Mouse (Mus musculus): Measurements from ENCODE around the gene Pltp.

Gene Pltp

DNA sequence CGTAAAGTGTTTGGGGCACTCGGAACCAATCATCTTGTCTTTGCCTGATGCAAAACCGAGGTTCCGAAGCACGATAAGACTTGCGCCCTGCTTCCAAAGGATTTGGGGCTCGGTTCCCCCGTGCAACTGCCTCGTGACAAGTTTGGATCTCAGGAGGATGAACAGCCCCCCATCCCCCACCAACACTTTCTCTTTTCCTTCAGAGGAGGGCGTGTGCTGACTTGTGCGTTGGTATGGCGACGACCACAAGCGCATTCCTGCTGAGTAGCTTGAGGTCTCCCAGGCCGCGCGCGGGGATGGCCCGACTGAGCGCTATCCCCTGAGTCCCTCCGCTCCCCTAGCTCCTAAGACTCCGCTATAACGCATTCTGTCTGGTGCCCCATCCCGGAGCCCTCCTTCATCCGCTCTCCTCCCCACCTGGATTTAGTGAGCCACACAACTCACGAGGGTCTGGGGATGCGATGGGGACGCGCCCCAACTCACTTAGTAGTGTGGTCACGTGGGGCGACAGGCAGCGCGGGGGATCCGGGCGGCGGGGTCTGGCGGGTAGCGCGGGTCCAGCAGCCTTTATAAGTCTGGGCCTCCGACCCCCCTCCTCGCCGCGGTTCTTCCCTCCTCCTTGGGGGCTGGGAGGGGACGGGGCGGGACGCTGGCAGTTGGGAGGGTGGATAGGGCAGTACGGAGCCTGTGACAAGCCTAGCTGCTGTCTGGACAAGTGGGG is at the start of gene Pltp:
Gene Pltp (minus strand): TSS at position 611 of the 721 bp plus-strand sequence.
- in situ Hi-C loops (cut with MboI; ENCODE audit: unreplicated experiment in 2 of 2), result no loop called here

DNA sequence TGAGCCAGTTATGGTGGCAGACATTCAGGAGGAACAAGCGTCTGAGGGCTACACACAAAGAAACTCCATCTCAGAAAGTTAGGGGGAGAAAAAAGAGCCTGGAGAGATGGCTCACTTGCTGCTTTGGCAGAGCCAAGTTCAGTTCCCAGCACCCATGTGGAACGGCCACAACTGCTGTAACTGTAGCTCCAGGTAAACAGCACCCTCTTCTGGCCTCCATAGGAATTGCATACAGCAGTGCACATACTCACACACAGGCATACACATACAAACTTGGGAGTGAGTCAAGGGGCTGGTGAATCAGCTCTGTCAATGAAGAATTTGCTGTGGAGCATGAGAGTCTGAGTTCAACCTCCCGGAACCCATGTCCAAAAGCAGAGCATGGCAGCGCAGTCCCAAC is 48.6 kb upstream of the Pltp start:
- in situ Hi-C loops (cut with MboI; ENCODE audit: unreplicated experiment in 2 of 2), result loop anchor here in 1 of 2 experiments (5.0 kb wide), 1 partner anchor 74 kb away; the partner anchor contains the start of genes Ctsa and Neurl2

DNA sequence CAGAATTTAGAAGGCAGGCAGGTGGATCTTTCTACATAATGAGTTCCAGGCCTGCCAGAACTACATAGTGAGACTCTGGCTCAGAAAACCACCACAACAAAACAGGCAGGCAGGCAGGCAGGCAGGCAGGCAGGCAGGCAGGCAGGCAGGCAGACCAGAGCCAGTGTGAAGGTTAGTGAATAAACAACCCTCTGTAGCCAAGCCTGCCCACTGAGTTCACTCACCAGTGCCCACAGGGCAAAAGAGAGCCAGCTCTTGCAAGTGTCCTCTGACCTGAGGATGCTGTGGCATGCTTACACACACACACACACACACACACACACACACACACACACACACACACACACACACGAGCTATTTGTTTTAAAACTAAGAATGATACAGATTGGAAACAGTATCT is 46.0 kb upstream of the Pltp start:
- in situ Hi-C loops (cut with MboI; ENCODE audit: unreplicated experiment in 2 of 2), result no loop called here

DNA sequence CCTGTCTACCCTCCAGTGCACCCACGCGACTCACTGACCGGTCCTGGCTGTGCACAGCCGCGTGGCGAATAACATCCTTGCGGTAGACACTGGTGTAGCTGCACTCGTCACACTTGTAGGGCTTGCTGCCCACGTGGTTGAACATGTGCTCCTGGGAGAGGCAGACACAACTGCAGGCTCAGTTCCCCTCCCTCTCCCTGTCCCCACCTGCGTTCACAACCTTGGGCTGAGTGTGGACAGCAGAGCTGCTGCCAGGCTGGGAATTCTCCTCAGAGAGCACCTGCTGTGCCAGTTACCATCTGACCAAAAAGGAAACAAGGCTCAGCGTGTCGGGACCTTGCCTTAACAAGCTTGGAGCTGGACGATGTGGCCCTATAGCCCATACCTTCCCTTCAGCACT is 43.9 kb upstream of the Pltp start:
- in situ Hi-C loops (cut with MboI; ENCODE audit: unreplicated experiment in 2 of 2), result no loop called here

DNA sequence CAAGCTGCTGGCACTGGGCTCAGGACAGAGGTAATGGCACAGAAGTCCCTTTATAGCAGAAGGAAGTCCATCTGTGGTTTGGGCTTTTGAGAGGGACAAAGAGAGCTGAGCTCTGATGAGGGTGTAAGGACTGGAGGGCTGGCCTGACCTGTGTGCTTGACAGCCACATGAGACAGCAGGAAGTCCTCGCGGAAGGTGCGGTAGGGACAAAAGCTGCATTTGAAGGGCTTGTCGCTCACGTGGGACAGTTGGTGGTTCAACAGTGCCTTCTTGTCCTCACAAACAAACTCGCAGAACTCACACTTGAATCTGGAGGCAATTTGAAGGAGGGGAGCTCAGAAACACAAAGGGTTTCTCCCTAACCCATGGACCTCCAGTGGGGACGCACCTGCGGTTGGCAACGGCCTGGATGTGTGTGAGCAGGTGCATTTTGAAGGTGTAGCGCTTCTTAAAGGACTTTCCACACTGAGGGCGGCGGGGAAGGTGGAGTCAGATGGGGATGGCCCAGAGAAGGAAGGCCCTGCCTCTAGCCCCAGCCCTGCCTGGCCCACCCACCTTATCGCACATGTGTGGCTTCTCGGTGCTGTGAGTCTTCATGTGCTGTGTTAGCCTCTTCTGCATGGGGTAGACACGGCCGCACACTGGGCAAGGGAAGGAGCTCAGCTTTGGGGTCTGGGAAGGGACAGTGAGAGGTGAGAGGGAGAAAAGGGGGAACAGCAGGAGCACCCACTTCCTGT is 42.4 kb upstream of the Pltp start:
- in situ Hi-C loops (cut with MboI; ENCODE audit: unreplicated experiment in 2 of 2), result no loop called here

DNA sequence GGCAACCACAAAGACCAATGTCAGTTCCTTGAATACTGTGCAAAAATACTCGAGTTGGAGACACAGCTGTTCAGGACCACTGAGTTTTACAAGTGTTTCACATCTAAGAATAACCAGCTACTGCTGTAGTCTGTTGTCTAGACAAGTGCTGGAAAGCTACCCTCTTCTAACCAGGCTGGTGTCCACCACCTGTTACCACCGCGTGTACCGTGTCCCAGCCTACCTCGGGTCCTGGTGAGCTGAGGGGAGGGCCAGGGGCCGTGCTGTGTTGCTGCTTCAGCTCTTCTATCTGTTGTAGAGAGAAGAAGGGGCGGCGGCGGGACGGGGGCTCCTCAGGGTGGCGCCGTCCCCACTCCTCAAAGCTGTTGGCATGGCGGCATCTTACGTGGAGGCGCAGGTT is 41.5 kb upstream of the Pltp start:
- in situ Hi-C loops (cut with MboI; ENCODE audit: unreplicated experiment in 2 of 2), result no loop called here

DNA sequence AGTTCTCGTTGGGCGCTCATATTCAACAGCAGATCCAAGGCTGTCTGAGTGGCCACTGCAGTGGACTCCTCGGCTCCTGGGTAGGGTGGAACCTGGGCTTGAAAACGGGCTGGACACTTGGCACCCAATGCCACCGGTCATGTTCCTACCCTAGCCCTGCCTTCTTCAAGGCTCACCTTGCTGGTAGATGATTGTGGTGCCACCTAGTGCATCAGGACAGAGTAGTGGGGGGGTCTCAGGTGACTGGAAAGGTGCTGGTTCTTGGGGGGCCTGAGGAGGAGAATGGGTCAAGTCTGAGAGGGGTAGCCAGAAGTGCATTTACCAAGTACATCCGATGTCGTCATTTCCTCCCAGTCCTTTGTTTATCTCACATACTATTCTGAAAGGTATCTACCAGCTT is 40.5 kb upstream of the Pltp start:
- in situ Hi-C loops (cut with MboI; ENCODE audit: unreplicated experiment in 2 of 2), result no loop called here

DNA sequence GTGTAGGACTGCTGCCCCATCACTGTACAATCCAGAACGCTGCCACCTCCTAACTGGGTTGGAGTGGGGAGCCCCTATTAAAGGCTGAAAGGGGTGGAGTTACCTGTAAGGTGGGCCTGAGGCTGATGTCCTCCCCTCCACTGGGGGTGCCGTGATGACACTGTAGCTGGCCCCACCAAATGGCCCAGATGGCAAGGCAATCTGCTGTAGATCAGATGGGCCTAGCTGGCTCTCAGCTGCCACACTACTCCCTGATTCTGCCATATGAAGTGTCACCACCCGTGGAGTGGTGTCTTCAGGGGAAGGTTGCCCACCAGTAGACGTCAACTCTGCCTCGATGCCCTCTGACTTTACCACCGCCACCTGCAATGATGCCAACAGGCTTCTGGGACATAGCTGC is 38.4 kb upstream of the Pltp start:
- in situ Hi-C loops (cut with MboI; ENCODE audit: unreplicated experiment in 2 of 2), result no loop called here

DNA sequence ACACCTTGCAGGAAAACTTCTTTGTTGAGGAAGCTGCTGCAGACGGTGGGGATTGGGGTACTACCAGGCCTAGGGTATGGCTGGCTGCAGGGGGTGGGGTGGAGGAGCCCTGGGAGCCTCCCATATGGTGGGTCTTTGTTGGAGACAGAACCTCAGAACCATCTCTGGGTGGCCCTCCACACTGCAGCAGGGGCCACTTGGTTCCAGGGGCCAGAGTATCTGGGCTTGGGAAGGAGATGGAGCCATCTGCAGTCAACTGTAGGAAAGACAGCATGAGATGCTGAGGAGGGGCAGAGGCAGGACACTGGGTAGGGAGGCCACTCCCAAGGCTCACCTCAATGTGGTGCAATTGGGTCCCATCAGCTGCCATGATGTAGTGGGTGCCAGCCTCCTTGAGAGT is 37.1 kb upstream of the Pltp start:
- in situ Hi-C loops (cut with MboI; ENCODE audit: unreplicated experiment in 2 of 2), result no loop called here

DNA sequence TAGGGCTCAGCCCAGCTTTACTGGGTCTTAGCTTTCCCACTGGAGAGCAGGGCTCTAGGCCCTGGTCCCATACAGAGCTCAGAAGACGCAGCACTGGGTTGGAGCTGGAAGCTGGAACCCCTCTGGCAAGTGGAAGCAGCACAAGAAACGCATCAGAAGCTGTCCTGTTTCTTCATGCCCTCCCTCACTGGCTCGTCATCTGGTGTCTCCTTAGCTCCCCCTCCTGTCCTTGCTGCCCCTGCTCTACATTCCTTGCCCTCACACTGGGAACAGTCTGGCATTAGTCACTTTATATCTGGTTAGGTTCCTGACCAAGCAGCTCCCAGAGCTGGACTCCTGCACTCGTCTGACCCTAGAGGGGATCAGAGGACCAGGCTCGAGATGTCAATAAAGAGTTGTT is 36.5 kb upstream of the Pltp start:
- in situ Hi-C loops (cut with MboI; ENCODE audit: unreplicated experiment in 2 of 2), result no loop called here

DNA sequence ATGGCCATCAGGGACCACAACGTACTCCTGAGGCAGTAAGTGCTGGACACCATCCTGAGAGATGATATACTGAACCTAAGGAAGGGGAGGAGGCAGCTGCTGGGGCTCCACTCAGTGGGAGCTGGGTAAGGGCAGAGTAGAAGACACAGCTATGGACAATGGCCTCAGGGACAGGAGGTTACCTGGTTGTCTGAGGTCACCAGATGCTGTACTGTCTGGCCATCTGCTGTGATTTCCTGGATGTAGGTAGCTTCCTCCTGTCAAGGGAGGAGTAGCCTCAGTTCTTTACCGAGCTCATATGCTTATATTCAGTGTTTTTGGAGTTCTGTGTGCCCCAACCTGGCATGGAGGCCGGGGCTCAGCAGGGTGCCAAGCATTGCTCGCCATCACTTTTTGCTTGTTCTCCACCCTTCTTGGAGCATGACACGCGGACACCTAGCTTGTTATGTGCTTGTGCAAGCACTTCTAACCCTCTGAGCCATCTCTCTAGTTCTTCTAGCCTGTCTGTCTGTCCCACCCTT is 35.2 kb upstream of the Pltp start:
- in situ Hi-C loops (cut with MboI; ENCODE audit: unreplicated experiment in 2 of 2), result no loop called here

DNA sequence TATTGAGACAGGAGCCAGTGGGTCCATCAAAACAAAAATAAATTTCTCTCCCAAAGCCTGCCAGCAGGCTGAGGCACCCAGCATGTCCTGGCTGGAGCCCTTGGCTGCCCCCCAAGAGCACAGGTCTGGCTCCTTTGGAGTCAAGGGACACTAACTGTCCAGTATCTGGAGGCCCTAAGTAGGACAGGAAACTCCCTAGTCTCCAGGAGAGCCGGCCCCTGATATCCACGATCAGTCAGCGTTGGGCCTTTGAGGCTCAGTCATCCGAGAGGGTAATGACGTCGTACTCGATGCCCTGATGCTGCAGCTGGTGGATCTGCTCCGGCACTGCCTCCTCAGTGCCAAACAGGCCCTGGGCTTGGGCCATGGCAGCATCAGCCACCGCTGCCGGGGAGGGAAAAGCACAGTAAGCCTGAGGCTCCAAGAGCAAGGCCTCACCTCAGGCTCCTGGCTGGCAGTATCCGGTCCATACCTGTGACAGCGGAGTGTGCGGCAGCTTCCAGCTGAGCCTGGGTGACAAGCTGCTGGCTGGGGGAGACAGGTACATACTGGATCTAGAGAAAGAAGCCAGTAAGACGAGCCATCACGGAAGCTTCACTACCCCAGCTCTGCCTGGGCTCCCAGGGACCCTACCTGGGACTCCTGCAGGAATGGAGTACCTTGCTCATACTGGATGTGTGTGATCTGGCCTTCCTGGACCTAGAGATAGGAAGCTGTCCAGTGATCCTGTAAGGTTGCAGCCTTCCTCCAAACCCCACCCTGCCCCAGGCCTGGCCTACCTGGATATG is 34.6 kb upstream of the Pltp start:
- in situ Hi-C loops (cut with MboI; ENCODE audit: unreplicated experiment in 2 of 2), result no loop called here

DNA sequence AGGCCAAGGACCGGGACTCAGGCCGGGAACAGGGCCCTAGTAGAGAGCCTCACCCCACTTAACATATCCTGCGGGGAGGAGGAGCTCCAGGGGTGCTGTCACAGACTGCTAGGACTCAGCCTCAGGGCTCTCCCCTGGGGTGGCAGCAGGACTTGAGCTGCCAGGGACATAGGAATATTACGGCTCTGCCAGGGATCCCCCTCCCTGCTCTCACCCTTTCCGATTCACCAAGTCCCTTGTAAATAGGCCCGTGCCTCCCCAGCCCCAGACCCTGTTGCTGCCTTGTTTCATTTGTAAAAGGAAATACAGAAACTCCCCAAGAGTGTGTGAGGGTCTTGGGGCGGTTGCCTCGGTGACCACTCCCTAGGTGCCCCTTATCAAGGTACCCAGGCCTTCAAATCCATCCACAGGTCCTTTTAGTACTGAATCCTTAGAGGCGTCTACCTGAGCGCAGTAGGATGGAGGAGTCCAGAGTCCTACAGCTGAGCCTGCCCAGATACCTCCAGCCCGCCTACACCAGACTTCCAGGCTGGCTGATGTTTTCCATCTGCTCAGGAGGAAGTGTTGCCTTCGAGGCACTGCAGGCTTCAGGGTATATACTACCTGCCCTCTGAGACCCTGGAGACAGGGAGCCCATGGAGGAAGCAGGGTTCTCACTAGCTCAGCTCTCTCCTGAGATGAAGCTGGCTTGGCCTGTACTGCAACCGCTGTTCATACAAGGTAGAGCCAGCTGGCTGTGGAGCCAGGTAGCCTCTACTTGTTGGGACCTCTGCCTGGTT is 33.7 kb upstream of the Pltp start:
- in situ Hi-C loops (cut with MboI; ENCODE audit: unreplicated experiment in 2 of 2), result no loop called here

DNA sequence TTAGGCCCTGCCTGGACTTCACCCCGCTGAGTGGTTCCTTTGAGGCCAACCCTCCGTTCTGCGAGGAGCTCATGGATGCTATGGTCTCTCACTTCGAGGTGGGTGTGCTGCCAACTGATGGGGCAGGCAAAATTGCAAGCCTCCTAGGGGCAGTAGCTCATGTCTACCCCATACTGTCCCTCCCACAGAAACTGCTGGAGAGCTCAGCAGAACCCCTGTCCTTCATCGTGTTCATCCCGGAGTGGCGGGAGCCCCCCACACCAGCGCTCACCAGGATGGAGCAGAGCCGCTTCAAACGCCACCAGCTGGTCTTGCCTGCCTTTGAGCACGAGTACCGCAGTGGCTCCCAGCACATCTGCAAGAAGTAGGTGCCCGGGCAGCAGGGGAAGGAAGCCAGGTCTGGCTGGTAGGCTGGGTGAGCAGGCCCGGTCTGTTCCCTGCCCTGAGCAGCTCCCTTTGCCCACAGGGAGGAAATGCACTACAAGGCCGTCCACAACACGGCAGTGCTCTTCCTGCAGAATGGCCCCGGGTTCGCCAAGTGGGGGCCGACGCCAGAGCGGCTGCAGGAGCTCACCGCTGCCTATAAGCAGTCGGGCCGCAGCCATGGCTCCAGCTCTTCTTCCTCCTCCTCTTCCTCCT is 33.0 kb upstream of the Pltp start:
- in situ Hi-C loops (cut with MboI; ENCODE audit: unreplicated experiment in 2 of 2), result no loop called here

DNA sequence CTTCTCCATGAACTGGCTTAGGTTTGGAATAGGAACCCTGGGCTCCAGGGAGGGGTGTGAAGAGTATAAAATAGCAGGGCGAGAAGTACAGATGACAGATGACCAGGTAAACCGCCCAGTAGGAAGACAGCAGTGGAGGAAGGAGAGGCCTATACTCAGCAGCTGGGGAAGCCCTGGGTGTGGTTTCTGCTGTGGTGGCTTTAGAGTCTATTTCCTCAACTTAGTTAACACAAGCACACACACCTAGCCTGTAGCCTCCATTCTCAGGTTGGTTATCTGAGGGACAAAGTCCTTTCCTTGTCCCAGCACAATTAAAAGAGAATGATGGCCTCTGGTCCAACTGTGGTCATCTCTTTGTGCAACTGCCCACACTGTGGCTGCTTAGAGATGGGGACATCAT is 32.4 kb upstream of the Pltp start:
- in situ Hi-C loops (cut with MboI; ENCODE audit: unreplicated experiment in 2 of 2), result no loop called here

DNA sequence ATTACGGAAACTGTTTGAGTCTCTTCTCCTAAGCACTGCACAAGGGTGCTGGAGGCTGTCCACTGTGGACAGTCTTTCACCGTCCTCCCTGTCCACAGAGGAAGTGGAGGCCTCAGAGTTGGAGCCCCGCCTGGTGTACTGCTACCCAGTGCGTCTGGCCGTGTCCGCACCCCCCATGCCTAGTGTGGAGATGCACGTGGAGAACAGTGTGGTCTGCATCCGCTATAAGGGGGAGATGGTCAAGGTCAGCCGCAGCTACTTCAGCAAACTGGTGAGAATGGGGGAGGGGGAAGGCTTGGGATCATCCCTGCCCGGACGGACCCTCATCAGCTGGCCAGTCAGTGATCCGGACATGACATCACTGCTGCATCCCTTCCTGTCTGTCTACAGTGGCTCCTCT is 31.5 kb upstream of the Pltp start:
- in situ Hi-C loops (cut with MboI; ENCODE audit: unreplicated experiment in 2 of 2), result no loop called here

DNA sequence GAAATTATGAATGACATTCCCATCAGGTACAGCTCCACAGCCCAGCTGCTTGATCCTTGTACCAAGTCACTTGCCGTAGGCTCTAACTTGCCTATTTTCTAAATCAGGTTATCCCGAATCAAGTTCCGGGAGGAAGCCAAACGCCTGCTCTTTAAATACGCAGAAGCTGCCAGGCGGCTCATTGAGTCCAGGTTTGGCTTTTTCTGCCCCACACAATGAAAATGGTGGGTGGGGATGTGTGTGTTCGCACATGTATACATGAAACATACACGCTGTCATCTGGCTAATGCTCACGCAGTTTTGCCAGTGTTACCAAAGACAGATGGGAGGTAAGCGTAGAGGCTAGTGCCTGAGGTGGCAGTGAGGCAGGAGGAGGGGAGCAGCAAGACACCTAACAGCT is 29.1 kb upstream of the Pltp start:
- in situ Hi-C loops (cut with MboI; ENCODE audit: unreplicated experiment in 2 of 2), result no loop called here

DNA sequence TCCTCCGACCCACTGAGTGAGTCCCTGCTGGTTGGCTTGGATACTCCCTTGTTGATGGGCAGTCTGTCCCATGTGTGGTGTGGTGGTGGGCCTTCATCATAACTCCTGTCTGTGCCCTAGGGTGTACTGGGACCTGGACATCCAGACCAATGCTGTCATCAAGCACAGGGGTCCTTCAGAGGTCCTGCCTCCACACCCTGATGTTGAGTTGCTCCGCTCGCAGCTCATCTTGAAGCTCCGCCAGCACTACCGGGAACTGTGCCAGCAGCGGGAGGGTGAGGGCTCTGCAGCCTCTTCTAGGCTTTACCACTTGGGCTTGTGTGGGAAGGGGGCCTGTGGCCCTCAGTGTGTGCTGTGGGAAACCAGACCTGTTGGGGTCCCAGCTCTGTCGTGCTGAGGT is 28.3 kb upstream of the Pltp start:
- in situ Hi-C loops (cut with MboI; ENCODE audit: unreplicated experiment in 2 of 2), result no loop called here

DNA sequence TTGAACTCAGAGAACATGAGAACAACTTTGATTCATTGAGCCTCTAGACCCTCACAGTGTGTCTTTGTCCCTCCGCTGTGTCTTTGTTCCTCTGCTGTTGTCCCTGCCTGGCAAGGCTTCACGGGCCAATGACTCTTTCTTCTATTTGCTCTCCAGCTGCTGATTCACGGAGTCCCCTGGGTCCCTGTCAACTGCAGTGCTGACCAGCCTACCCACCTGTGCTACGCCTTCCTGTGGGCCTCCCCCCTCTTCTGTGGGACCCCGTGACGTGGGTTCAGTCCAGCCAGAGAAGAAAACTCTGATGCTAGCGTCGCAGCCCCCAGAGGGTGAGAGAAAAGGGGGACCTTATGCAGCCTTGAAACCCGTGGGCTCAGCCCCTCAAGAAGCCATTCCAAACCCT is 25.1 kb upstream of the Pltp start:
- in situ Hi-C loops (cut with MboI; ENCODE audit: unreplicated experiment in 2 of 2), result no loop called here
